Mouse (Mus musculus) heart, postnatal 0 days (tissue): ENCODE measurements around the gene Slc17a2.

Experiments
- CTCF ChIP-seq: IDR thresholded peaks from 2 replicates; pipeline ENCODE4 v1.5.1; 2016; ENCODE audit warnings: antibody characterized with exemption, control low read depth, low read depth
- EP300 ChIP-seq: IDR thresholded peaks from 2 replicates; pipeline ENCODE4 v1.6.1; 2016; ENCODE audit warnings: antibody characterized with exemption, low read depth

GRCm38 (mm10) chr13:23834836-23835235 is 28.0 kb downstream of the Slc17a2 start:
- TF ChIP-seq EP300 = no peak
- TF ChIP-seq CTCF = no peak
